Mouse (Mus musculus) cerebellum, adult 2 months (tissue): ENCODE data around the gene Fxyd1.

Experiments
- CTCF ChIP-seq: fragments of 200-500 bp; IDR thresholded peaks from 2 replicates; pipeline ENCODE4 v1.5.1; 2011; ENCODE audit warnings: low read depth, mild to moderate bottlenecking, control low read depth, low read length, moderate library complexity, borderline replicate concordance; ENCODE audit not compliant: insufficient read depth
- POLR2A ChIP-seq: fragments of 200-500 bp; IDR thresholded peaks from 2 replicates; pipeline ENCODE4 v1.6.1; 2011; ENCODE audit warnings: low read length, control low read depth, borderline replicate concordance; ENCODE audit not compliant: insufficient read depth

DNA sequence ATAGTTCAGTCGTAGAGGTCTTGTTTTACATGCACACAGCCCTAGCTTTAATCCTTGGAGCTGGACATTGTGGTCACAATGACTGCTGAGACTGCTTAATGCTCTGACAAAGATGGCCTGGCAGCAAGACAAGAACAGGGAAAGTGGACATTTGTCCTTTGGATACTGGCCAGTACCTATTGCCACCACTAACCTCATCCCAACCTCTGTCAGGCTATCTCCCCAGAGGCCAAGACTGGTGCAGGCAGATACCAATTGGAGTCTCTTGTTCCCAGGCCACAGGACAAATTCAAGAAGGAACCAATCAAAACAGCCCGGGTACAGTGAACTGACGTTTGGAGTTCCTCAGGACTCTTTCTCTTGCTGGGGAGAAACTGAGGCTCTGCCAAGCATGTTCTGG, 31.2 kb upstream of the Fxyd1 start:
- TF ChIP-seq CTCF (no peak), POLR2A (no peak)
